Mouse (Mus musculus): ENCODE measurements around the gene Dlx2. TPM values are rescaled to one million over a fixed set of nuclear protein-coding genes. Genes with fewer than 3 reads are reported as not detected.

Dlx2 gene
- total RNA-seq, 1 experiment from 2014 or later = not detected

- ATAC-seq (replicated peaks; ENCODE audit: insufficient number of reproducible peaks, low FRiP score, low TSS enrichment, poor library complexity, severe bottlenecking) = no peak
These were observed 4.2 kb downstream of the Dlx2 start for GRCm38 (mm10) chr2:71542227-71542815.

GRCm38 (mm10) chr2:71541418-71542226 is 4.9 kb downstream of the Dlx2 start:
- ATAC-seq (replicated peaks; ENCODE audit: insufficient number of reproducible peaks, low FRiP score, low TSS enrichment, poor library complexity, severe bottlenecking) = no peak

- no peak for ATAC-seq (replicated peaks; ENCODE audit: insufficient number of reproducible peaks, low FRiP score, low TSS enrichment, poor library complexity, severe bottlenecking)
These were observed 5.7 kb downstream of the Dlx2 start for GRCm38 (mm10) chr2:71540611-71541417.

- ATAC-seq (replicated peaks; ENCODE audit: insufficient number of reproducible peaks, low FRiP score, low TSS enrichment, poor library complexity, severe bottlenecking) = no peak
These were observed 12.1 kb downstream of the Dlx2 start for GRCm38 (mm10) chr2:71534242-71535052.

- no peak for ATAC-seq (replicated peaks; ENCODE audit: insufficient number of reproducible peaks, low FRiP score, low TSS enrichment, poor library complexity, severe bottlenecking)
These were observed 13.5 kb downstream of the Dlx2 start for GRCm38 (mm10) chr2:71533094-71533493.

GRCm38 (mm10) chr2:71531990-71532970 is 14.3 kb downstream of the Dlx2 start:
- ATAC-seq (replicated peaks; ENCODE audit: insufficient number of reproducible peaks, low FRiP score, low TSS enrichment, poor library complexity, severe bottlenecking) = no peak

- ATAC-seq (replicated peaks; ENCODE audit: insufficient number of reproducible peaks, low FRiP score, low TSS enrichment, poor library complexity, severe bottlenecking) = no peak
These were observed 15.4 kb downstream of the Dlx2 start for GRCm38 (mm10) chr2:71531124-71531590.

GRCm38 (mm10) chr2:71530391-71531123 is 16.0 kb downstream of the Dlx2 start:
- ATAC-seq (replicated peaks; ENCODE audit: insufficient number of reproducible peaks, low FRiP score, low TSS enrichment, poor library complexity, severe bottlenecking) = no peak

GRCm38 (mm10) chr2:71529511-71530351 is 16.8 kb downstream of the Dlx2 start:
- 0 out of 2 replicates have a peak, but pooled peaks have one; percentile 16 for ATAC-seq (replicated peaks; ENCODE audit: insufficient number of reproducible peaks, low FRiP score, low TSS enrichment, poor library complexity, severe bottlenecking)

GRCm38 (mm10) chr2:71528714-71529510 is 17.6 kb downstream of the Dlx2 start:
- ATAC-seq (replicated peaks; ENCODE audit: insufficient number of reproducible peaks, low FRiP score, low TSS enrichment, poor library complexity, severe bottlenecking) = no peak

GRCm38 (mm10) chr2:71528014-71528713 is 18.4 kb downstream of the Dlx2 start, which contains the start of gene Dlx1:
Dlx1 (plus strand) TSS chr2:71528113.
- ATAC-seq (replicated peaks; ENCODE audit: insufficient number of reproducible peaks, low FRiP score, low TSS enrichment, poor library complexity, severe bottlenecking) = no peak

GRCm38 (mm10) chr2:71527323-71528013 is 19.1 kb downstream of the Dlx2 start:
- ATAC-seq (replicated peaks; ENCODE audit: insufficient number of reproducible peaks, low FRiP score, low TSS enrichment, poor library complexity, severe bottlenecking) = no peak

GRCm38 (mm10) chr2:71526595-71527322 is 19.8 kb downstream of the Dlx2 start:
- ATAC-seq (replicated peaks; ENCODE audit: insufficient number of reproducible peaks, low FRiP score, low TSS enrichment, poor library complexity, severe bottlenecking) = no peak
